Mouse (Mus musculus): ENCODE measurements around the gene Rad17. TPM values are rescaled to one million over a fixed set of nuclear protein-coding genes. Genes with fewer than 3 reads are reported as not detected.

The Rad17 gene
- polyA plus RNA-seq, 1 experiment from 2014 or later = 11.9 TPM

Other genes starting within 250 kb of the Rad17 start
- not detected in 2 replicates for gene Naip1, start 198.2 kb downstream of the Rad17 start, polyA plus RNA-seq (2015; fragmentation: Nextera tagmentation; extraction: Ambion mirVana)
- 23.6 and 25.5 TPM in 2 replicates for gene Gtf2h2, start 158.5 kb downstream of the Rad17 start, polyA plus RNA-seq (2015; fragmentation: Nextera tagmentation; extraction: Ambion mirVana)
- gene Ocln, start 98.3 kb downstream of the Rad17 start, polyA plus RNA-seq (2015; fragmentation: Nextera tagmentation; extraction: Ambion mirVana) = 10.0 and 10.9 TPM in 2 replicates
- gene Marveld2, start 34.1 kb downstream of the Rad17 start, polyA plus RNA-seq (2015; fragmentation: Nextera tagmentation; extraction: Ambion mirVana) = 7.3 and 8.8 TPM in 2 replicates
- gene Ak6, start 72 bp downstream of the Rad17 start, polyA plus RNA-seq (2015; fragmentation: Nextera tagmentation; extraction: Ambion mirVana) = 141 and 145 TPM in 2 replicates
- gene Taf9, start 528 bp upstream of the Rad17 start, polyA plus RNA-seq (2015; fragmentation: Nextera tagmentation; extraction: Ambion mirVana) = 10.7 and 12.4 TPM in 2 replicates
- 5.1 and 6.2 TPM in 2 replicates for gene Ccdc125, start 18.7 kb upstream of the Rad17 start, polyA plus RNA-seq (2015; fragmentation: Nextera tagmentation; extraction: Ambion mirVana)
- 31.9 and 32.1 TPM in 2 replicates for gene Cdk7, start 79.9 kb upstream of the Rad17 start, polyA plus RNA-seq (2015; fragmentation: Nextera tagmentation; extraction: Ambion mirVana)
- 83.5 and 107 TPM in 2 replicates for gene Mrps36, start 93.6 kb upstream of the Rad17 start, polyA plus RNA-seq (2015; fragmentation: Nextera tagmentation; extraction: Ambion mirVana)
- 26.5 and 31.0 TPM in 2 replicates for gene Cenph, start 124.8 kb upstream of the Rad17 start, polyA plus RNA-seq (2015; fragmentation: Nextera tagmentation; extraction: Ambion mirVana)
- 221 and 222 TPM in 2 replicates for gene Ccnb1, start 135.5 kb upstream of the Rad17 start, polyA plus RNA-seq (2015; fragmentation: Nextera tagmentation; extraction: Ambion mirVana)
- 25.1 and 25.5 TPM in 2 replicates for gene Slc30a5, start 182.4 kb upstream of the Rad17 start, polyA plus RNA-seq (2015; fragmentation: Nextera tagmentation; extraction: Ambion mirVana)

All from liver, embryonic 15.5 days (tissue).